Mouse (Mus musculus): Measurements from ENCODE around the gene Zranb3. TPM values are rescaled to one million over a fixed set of nuclear protein-coding genes. Genes with fewer than 3 reads are reported as not detected.
"Not testable (repeated sequence)": the region's sequence is repeated elsewhere in the genome, so short reads cannot be mapped to it uniquely, and the experiment has no call there.

Zranb3 gene
- polyA plus RNA-seq, 1 experiment from 2014 or later = 11.3 TPM

DNA sequence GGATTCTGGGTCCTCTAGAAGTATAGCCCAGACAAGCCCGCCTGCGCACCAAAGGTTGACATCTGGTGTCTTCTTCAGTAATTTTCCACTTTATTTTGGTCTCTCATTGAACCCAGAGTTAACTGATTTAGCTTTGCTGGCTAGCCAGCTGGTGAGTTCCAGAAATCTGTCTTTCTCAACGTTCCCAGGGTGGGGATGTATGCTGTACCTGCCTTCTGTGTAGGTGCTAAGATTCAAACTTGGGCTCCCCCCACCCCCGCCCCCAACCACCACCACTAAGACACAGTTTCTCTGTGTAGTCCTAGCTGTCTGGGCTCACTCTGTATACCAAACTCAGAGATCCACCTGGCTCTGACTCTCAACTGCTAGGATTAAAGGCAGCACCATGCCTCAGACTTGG is 128.8 kb downstream of the Zranb3 start:
- DNase-seq (ENCODE audit: low spot score) = no peak
- no peaks in the 10 kb centered on the region for H3K27me3 ChIP-seq (ENCODE audit: control insufficient read depth, insufficient read depth, low read length)
- no peak for ATAC-seq (ENCODE audit: low FRiP score)
- H3K36me3 ChIP-seq (ENCODE audit: control insufficient read depth, insufficient read depth, low read length) = no peaks in the 10 kb centered on the region
- H3K9ac ChIP-seq (ENCODE audit: low read depth, low read length) = no peak overlapping the region
- H3K4me2 ChIP-seq (replicated peaks; ENCODE audit: low read depth, low read length) = no peak overlapping the region
- no peaks in the 10 kb centered on the region for H3K4me1 ChIP-seq (replicated peaks; ENCODE audit: control insufficient read depth, insufficient read depth, low read length)
- 96% methylated on average over 4 of the region's 4 CpGs for WGBS
- H3K9me3 ChIP-seq (ENCODE audit: control insufficient read depth, low read length) = no peaks in the 10 kb centered on the region
- H3K27ac ChIP-seq (ENCODE audit: low read depth, low read length) = no peak overlapping the region
- H3K4me3 ChIP-seq (ENCODE audit: low read depth, low read length) = no peak overlapping the region

- DNase-seq (ENCODE audit: low spot score) = no peak
- ATAC-seq (ENCODE audit: low FRiP score) = no peak
- no peak overlapping the region for H3K27ac ChIP-seq (ENCODE audit: low read depth, low read length)
- H3K4me2 ChIP-seq (replicated peaks; ENCODE audit: low read depth, low read length) = no peak overlapping the region
- no peaks in the 10 kb centered on the region for H3K4me1 ChIP-seq (replicated peaks; ENCODE audit: control insufficient read depth, insufficient read depth, low read length)
- WGBS = 86% methylated on average over 4 of the region's 4 CpGs
- H3K9ac ChIP-seq (ENCODE audit: low read depth, low read length) = no peak overlapping the region
- no peaks in the 10 kb centered on the region for H3K36me3 ChIP-seq (ENCODE audit: control insufficient read depth, insufficient read depth, low read length)
- no peaks in the 10 kb centered on the region for H3K27me3 ChIP-seq (ENCODE audit: control insufficient read depth, insufficient read depth, low read length)
- H3K9me3 ChIP-seq (ENCODE audit: control insufficient read depth, low read length) = no peaks in the 10 kb centered on the region
- no peak overlapping the region for H3K4me3 ChIP-seq (ENCODE audit: low read depth, low read length)
Observed at GRCm38 (mm10) chr1:127970870-127971269, 132.0 kb downstream of the Zranb3 start.

GRCm38 (mm10) chr1:127963326-127963725 is 139.5 kb downstream of the Zranb3 start:
- Histone ChIP-seq H3K4me1 (replicated peaks; ENCODE audit: control insufficient read depth, insufficient read depth, low read length) (no peaks in the 10 kb centered on the region), H3K4me3 (ENCODE audit: low read depth, low read length) (no peak overlapping the region), H3K36me3 (ENCODE audit: control insufficient read depth, insufficient read depth, low read length) (no peaks in the 10 kb centered on the region), H3K9ac (ENCODE audit: low read depth, low read length) (no peak overlapping the region), H3K9me3 (ENCODE audit: control insufficient read depth, low read length) (no peaks in the 10 kb centered on the region), H3K4me2 (replicated peaks; ENCODE audit: low read depth, low read length) (no peak overlapping the region), H3K27ac (ENCODE audit: low read depth, low read length) (no peak overlapping the region), H3K27me3 (ENCODE audit: control insufficient read depth, insufficient read depth, low read length) (no peaks in the 10 kb centered on the region)
- DNase-seq (ENCODE audit: low spot score) (no peak), ATAC-seq (ENCODE audit: low FRiP score) (no peak)
- 94% methylated on average over 3 of the region's 3 CpGs for WGBS

GRCm38 (mm10) chr1:127961140-127961539 is 141.7 kb downstream of the Zranb3 start:
- Histone ChIP-seq H3K9me3 (ENCODE audit: control insufficient read depth, low read length) (no peaks in the 10 kb centered on the region), H3K36me3 (ENCODE audit: control insufficient read depth, insufficient read depth, low read length) (no peaks in the 10 kb centered on the region), H3K27ac (ENCODE audit: low read depth, low read length) (no peak overlapping the region)

GRCm38 (mm10) chr1:127959312-127959718 is 143.5 kb downstream of the Zranb3 start:
- DNase-seq (ENCODE audit: low spot score) = peak; percentile 3
- H3K27ac ChIP-seq (ENCODE audit: low read depth, low read length) = no peak overlapping the region

More at GRCm38 (mm10) chr1:127961140-127961539, 141.7 kb downstream of the Zranb3 start:
- DNase-seq (ENCODE audit: low spot score) (no peak), ATAC-seq (ENCODE audit: low FRiP score) (no peak)
- 93% methylated on average over 1 of the region's 1 CpGs for WGBS
- H3K9ac ChIP-seq (ENCODE audit: low read depth, low read length) = no peak overlapping the region
- H3K27me3 ChIP-seq (ENCODE audit: control insufficient read depth, insufficient read depth, low read length) = no peaks in the 10 kb centered on the region
- H3K4me1 ChIP-seq (replicated peaks; ENCODE audit: control insufficient read depth, insufficient read depth, low read length) = no peaks in the 10 kb centered on the region
- no peak overlapping the region for H3K4me3 ChIP-seq (ENCODE audit: low read depth, low read length)
- H3K4me2 ChIP-seq (replicated peaks; ENCODE audit: low read depth, low read length) = no peak overlapping the region

GRCm38 (mm10) chr1:127958801-127959200 is 144.0 kb downstream of the Zranb3 start:
- peak; percentile 56; the same call in 1 of the 2 replicates for ATAC-seq (ENCODE audit: low FRiP score)
- no peaks in the 10 kb centered on the region for H3K27me3 ChIP-seq (ENCODE audit: control insufficient read depth, insufficient read depth, low read length)
- DNase-seq (ENCODE audit: low spot score) = no peak
- H3K27ac ChIP-seq (ENCODE audit: low read depth, low read length) = no peak overlapping the region
- no peak overlapping the region for H3K4me3 ChIP-seq (ENCODE audit: low read depth, low read length)
- no peaks in the 10 kb centered on the region for H3K9me3 ChIP-seq (ENCODE audit: control insufficient read depth, low read length)
- WGBS = 54% methylated on average over 5 of the region's 5 CpGs
- no peaks in the 10 kb centered on the region for H3K36me3 ChIP-seq (ENCODE audit: control insufficient read depth, insufficient read depth, low read length)
- no peak overlapping the region for H3K9ac ChIP-seq (ENCODE audit: low read depth, low read length)
- no peaks in the 10 kb centered on the region for H3K4me1 ChIP-seq (replicated peaks; ENCODE audit: control insufficient read depth, insufficient read depth, low read length)
- no peak overlapping the region for H3K4me2 ChIP-seq (replicated peaks; ENCODE audit: low read depth, low read length)

More at GRCm38 (mm10) chr1:127959312-127959718, 143.5 kb downstream of the Zranb3 start:
- ATAC-seq (ENCODE audit: low FRiP score) = no peak
- 30% methylated on average over 7 of the region's 7 CpGs for WGBS
- no peak overlapping the region for H3K4me2 ChIP-seq (replicated peaks; ENCODE audit: low read depth, low read length)
- no peaks in the 10 kb centered on the region for H3K9me3 ChIP-seq (ENCODE audit: control insufficient read depth, low read length)
- no peaks in the 10 kb centered on the region for H3K4me1 ChIP-seq (replicated peaks; ENCODE audit: control insufficient read depth, insufficient read depth, low read length)
- no peak overlapping the region for H3K9ac ChIP-seq (ENCODE audit: low read depth, low read length)
- H3K36me3 ChIP-seq (ENCODE audit: control insufficient read depth, insufficient read depth, low read length) = no peaks in the 10 kb centered on the region
- H3K27me3 ChIP-seq (ENCODE audit: control insufficient read depth, insufficient read depth, low read length) = no peaks in the 10 kb centered on the region
- H3K4me3 ChIP-seq (ENCODE audit: low read depth, low read length) = no peak overlapping the region

GRCm38 (mm10) chr1:127956524-127956923 is 146.3 kb downstream of the Zranb3 start:
- no peaks in the 10 kb centered on the region for H3K36me3 ChIP-seq (ENCODE audit: control insufficient read depth, insufficient read depth, low read length)
- no peak overlapping the region for H3K9ac ChIP-seq (ENCODE audit: low read depth, low read length)
- DNase-seq (ENCODE audit: low spot score) = no peak
- ATAC-seq (ENCODE audit: low FRiP score) = no peak
- no peaks in the 10 kb centered on the region for H3K4me1 ChIP-seq (replicated peaks; ENCODE audit: control insufficient read depth, insufficient read depth, low read length)
- H3K27ac ChIP-seq (ENCODE audit: low read depth, low read length) = no peak overlapping the region
- H3K27me3 ChIP-seq (ENCODE audit: control insufficient read depth, insufficient read depth, low read length) = no peaks in the 10 kb centered on the region
- no peaks in the 10 kb centered on the region for H3K9me3 ChIP-seq (ENCODE audit: control insufficient read depth, low read length)
- no peak overlapping the region for H3K4me3 ChIP-seq (ENCODE audit: low read depth, low read length)
- no peak overlapping the region for H3K4me2 ChIP-seq (replicated peaks; ENCODE audit: low read depth, low read length)
- 96% methylated on average over 1 of the region's 1 CpGs for WGBS

DNA sequence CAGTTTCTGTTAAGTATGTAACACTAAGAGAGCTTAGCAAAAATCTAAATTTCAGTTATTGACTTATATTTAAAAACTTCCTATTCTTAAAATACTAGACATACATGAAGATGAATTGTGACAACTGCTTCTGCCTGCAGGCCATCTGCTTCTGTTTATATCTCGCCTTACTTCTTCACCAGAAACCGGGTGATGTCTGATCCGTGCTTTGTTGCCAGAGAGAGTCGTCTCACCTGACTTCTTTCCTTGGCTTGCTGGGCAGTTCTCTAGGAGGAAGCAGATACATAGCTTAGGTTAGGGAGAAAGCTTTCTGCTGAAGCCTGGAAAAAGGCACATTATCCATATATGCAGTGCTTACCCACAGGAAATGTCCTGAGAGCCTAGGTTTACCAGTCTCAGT is 148.0 kb downstream of the Zranb3 start:
- no peak for DNase-seq (ENCODE audit: low spot score)
- Histone ChIP-seq H3K9me3 (ENCODE audit: control insufficient read depth, low read length) (no peaks in the 10 kb centered on the region), H3K9ac (ENCODE audit: low read depth, low read length) (no peak overlapping the region), H3K4me2 (replicated peaks; ENCODE audit: low read depth, low read length) (no peak overlapping the region), H3K4me1 (replicated peaks; ENCODE audit: control insufficient read depth, insufficient read depth, low read length) (no peaks in the 10 kb centered on the region), H3K4me3 (ENCODE audit: low read depth, low read length) (no peak overlapping the region), H3K27ac (ENCODE audit: low read depth, low read length) (no peak overlapping the region), H3K27me3 (ENCODE audit: control insufficient read depth, insufficient read depth, low read length) (no peaks in the 10 kb centered on the region), H3K36me3 (ENCODE audit: control insufficient read depth, insufficient read depth, low read length) (no peaks in the 10 kb centered on the region)
- ATAC-seq (ENCODE audit: low FRiP score) = no peak
- WGBS = 93% methylated on average over 4 of the region's 4 CpGs

GRCm38 (mm10) chr1:127954198-127954597 is 148.6 kb downstream of the Zranb3 start:
- ATAC-seq (ENCODE audit: low FRiP score); H3K4me3 ChIP-seq (ENCODE audit: low read depth, low read length); DNase-seq (ENCODE audit: low spot score); H3K27ac ChIP-seq (ENCODE audit: low read depth, low read length); H3K9ac ChIP-seq (ENCODE audit: low read depth, low read length); H3K27me3 ChIP-seq (ENCODE audit: control insufficient read depth, insufficient read depth, low read length); H3K9me3 ChIP-seq (ENCODE audit: control insufficient read depth, low read length); H3K4me2 ChIP-seq (replicated peaks; ENCODE audit: low read depth, low read length); H3K4me1 ChIP-seq (replicated peaks; ENCODE audit: control insufficient read depth, insufficient read depth, low read length); H3K36me3 ChIP-seq (ENCODE audit: control insufficient read depth, insufficient read depth, low read length): not testable (repeated sequence)
- 91% methylated on average over 4 of the region's 4 CpGs for WGBS

All from hindbrain, embryonic 11.5 days (tissue).